Mouse (Mus musculus): Measurements from ENCODE around the gene Hoxc12.

GRCm38 (mm10) chr15:102975034-102975433 lies 38.5 kb downstream of the Hoxc12 start:
- TF ChIP-seq CTCF (conservative IDR thresholded peaks at IDR 0.05 in 1 of 2, IDR thresholded peaks at IDR 0.05 in 1 of 2; ENCODE audit: low read depth in 2 of 2, low read length in 2 of 2): no peak
- TF ChIP-seq EP300 (IDR thresholded peaks at IDR 0.05; ENCODE audit: low read length): no peak
- TF ChIP-seq SMC3 (IDR thresholded peaks at IDR 0.05; ENCODE audit: low read depth, low read length): no peak
- TF ChIP-seq BHLHE40 (IDR thresholded peaks at IDR 0.05; ENCODE audit: low read depth, low read length): no peak
- TF ChIP-seq HCFC1 (IDR thresholded peaks at IDR 0.05; ENCODE audit: low read depth, low read length): no peak
- TF ChIP-seq MXI1 (IDR thresholded peaks at IDR 0.05; ENCODE audit: low read depth, low read length): no peak
- TF ChIP-seq ZMIZ1 (IDR thresholded peaks at IDR 0.05; ENCODE audit: low read depth, low read length): no peak
- no peak for TF ChIP-seq POLR2A (IDR thresholded peaks at IDR 0.05; ENCODE audit: low read depth, low read length)
- no peak for TF ChIP-seq USF2 (conservative IDR thresholded peaks at IDR 0.05; ENCODE audit: low read depth, low read length)
- no peak for TF ChIP-seq E2F4 (IDR thresholded peaks at IDR 0.05; ENCODE audit: insufficient replicate concordance, low read depth, low read length)
- no peak for TF ChIP-seq UBTF (IDR thresholded peaks at IDR 0.05; ENCODE audit: low read depth, low read length)
- no peak for TF ChIP-seq POLR2AphosphoS2 (IDR thresholded peaks at IDR 0.05; ENCODE audit: low read depth, low read length)
